Mouse (Mus musculus): Measurements from ENCODE around the gene Bnip3. TPM values are rescaled to one million over a fixed set of nuclear protein-coding genes. Genes with fewer than 3 reads are reported as not detected.

Gene Bnip3
- polyA plus RNA-seq, 1 experiment from 2014 or later, result 66.6 TPM

Other genes with a start within 250 kb of the Bnip3 start
- gene Ppp2r2d, start 63.4 kb downstream of the Bnip3 start, polyA plus RNA-seq (2016; fragmentation: Nextera tagmentation; extraction: Ambion mirVana), result 69.4 and 74.9 TPM in 2 replicates
- gene Mapk1ip1, start 63.2 kb downstream of the Bnip3 start, polyA plus RNA-seq (2016; fragmentation: Nextera tagmentation; extraction: Ambion mirVana), result 14.4 and 14.9 TPM in 2 replicates
- gene Jakmip3, start 31.2 kb upstream of the Bnip3 start, polyA plus RNA-seq (2016; fragmentation: Nextera tagmentation; extraction: Ambion mirVana), result 0.83 and 1.2 TPM in 2 replicates
- 212 and 220 TPM in 2 replicates for gene Dpysl4, start 176.5 kb upstream of the Bnip3 start, polyA plus RNA-seq (2016; fragmentation: Nextera tagmentation; extraction: Ambion mirVana)